Mouse (Mus musculus): ENCODE results near the gene Pias3.

DNA sequence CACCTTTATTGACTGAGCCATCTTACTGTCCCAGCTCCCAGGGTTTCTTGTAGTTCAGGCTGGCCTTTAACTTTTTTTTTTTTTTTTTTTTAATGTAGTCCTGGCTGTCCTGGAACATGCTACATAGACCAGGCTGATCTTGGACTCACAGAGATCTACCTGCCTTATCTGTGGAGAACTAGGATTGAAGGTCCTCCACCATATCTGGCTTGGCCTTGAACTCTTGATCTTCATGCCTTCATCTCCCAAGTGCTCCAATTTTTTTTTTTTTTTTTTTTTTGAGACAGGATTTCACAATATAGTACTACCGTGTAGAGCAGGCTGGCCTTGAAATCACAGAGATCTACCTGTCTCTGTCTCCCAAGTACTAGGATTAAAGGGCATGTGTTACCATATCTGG is 2.6 kb upstream of the Pias3 start:
- TF ChIP-seq CTCF (IDR thresholded peaks at IDR 0.05; ENCODE audit: low read depth, low read length) (no peak), GATA2 (IDR thresholded peaks at IDR 0.05; ENCODE audit: borderline replicate concordance, low read depth, low read length) (no peak), POLR2AphosphoS5 (IDR thresholded peaks at IDR 0.05; ENCODE audit: insufficient replicate concordance, low read depth, low read length) (no peak), GATA1 (IDR thresholded peaks at IDR 0.05; ENCODE audit: borderline replicate concordance, low read length) (no peak)

Measured in G1E (cell line).